Mouse (Mus musculus) ES-E14 (cell line): ENCODE results near the gene Dock11. TPM values are rescaled to one million over a fixed set of nuclear protein-coding genes. Genes with fewer than 3 reads are reported as not detected.

Experiments used
- DNase-seq: peaks from one replicate; pipeline ENCODE4 v3.0.0-alpha.2; 2013; ENCODE audit warnings: low read depth, low spot score
- H3K27ac ChIP-seq: 2 replicates; pipeline ENCODE4 v1.5.1; 2012; ENCODE audit warnings: low read depth, mild to moderate bottlenecking, low read length, moderate library complexity, mixed read lengths; ENCODE audit not compliant: poor library complexity, insufficient read depth, severe bottlenecking
- H3K36me3 ChIP-seq: 2 replicates; pipeline ENCODE4 v1.6.1; 2012; ENCODE audit warnings: mild to moderate bottlenecking, low read length, moderate library complexity, mixed read lengths; ENCODE audit not compliant: control insufficient read depth, poor library complexity, insufficient read depth, severe bottlenecking
- H3K4me1 ChIP-seq, 2 experiments: fragments of 150-350 bp in 1 of 2; sonication (generic) in 1 of 2; 2 replicates each; pipeline ENCODE4 v1.6.1; 2012; ENCODE audit warnings: low read length in 2 of 2, mild to moderate bottlenecking in 1 of 2, mixed read lengths in 1 of 2; ENCODE audit not compliant: control insufficient read depth in 2 of 2, insufficient read depth in 2 of 2, poor library complexity in 1 of 2
- H3K4me3 ChIP-seq, 2 experiments: fragments of 150-350 bp in 1 of 2; sonication (generic) in 1 of 2; 2 replicates each; pipeline ENCODE4 v1.5.1; 2012; ENCODE audit warnings: low read length in 2 of 2, low read depth in 1 of 2, mild to moderate bottlenecking in 1 of 2, mixed read lengths in 1 of 2; ENCODE audit not compliant: insufficient read depth in 1 of 2, poor library complexity in 1 of 2, severe bottlenecking in 1 of 2
- H3K9ac ChIP-seq: 2 replicates; pipeline ENCODE4 v1.6.1; 2012; ENCODE audit warnings: low read depth, mild to moderate bottlenecking, low read length, mixed read lengths; ENCODE audit not compliant: poor library complexity, insufficient read depth, severe bottlenecking
- H3K9me3 ChIP-seq: fragments of 150-350 bp; sonication (generic); 2 replicates; pipeline ENCODE4 v1.6.1; 2012; ENCODE audit warnings: low read depth, mild to moderate bottlenecking, low read length; ENCODE audit not compliant: control insufficient read depth, insufficient read depth
- CHD2 ChIP-seq: IDR thresholded peaks from 2 replicates; pipeline ENCODE4 v1.6.1; 2014; ENCODE audit warnings: mild to moderate bottlenecking, low read depth, low read length, inconsistent platforms
- HCFC1 ChIP-seq: IDR thresholded peaks from 2 replicates; pipeline ENCODE4 v1.6.1; 2012; ENCODE audit warnings: low read length, inconsistent platforms, borderline replicate concordance; ENCODE audit not compliant: insufficient read depth
- MAFK ChIP-seq: IDR thresholded peaks from 2 replicates; pipeline ENCODE4 v1.6.1; 2014; ENCODE audit warnings: mild to moderate bottlenecking, low read depth, low read length, inconsistent platforms; ENCODE audit not compliant: insufficient read depth
- ZC3H11A ChIP-seq: IDR thresholded peaks from 2 replicates; pipeline ENCODE4 v1.6.1; 2012; ENCODE audit warnings: low read depth, mild to moderate bottlenecking, inconsistent platforms, low read length, borderline replicate concordance
- ZNF384 ChIP-seq: IDR thresholded peaks from 2 replicates; pipeline ENCODE4 v1.6.1; 2012; ENCODE audit warnings: low read depth, low read length, inconsistent platforms
- in situ Hi-C, 2 experiments: fragments of 600-800 bp; cut with MboI; formaldehyde crosslinking; loops; one replicate each; pipeline ENCODE4 v1.15.1; 2025; ENCODE audit warnings: low sequenced_read_pairs in 2 of 2, inconsistent platforms in 1 of 2; ENCODE audit not compliant: unreplicated experiment in 2 of 2
- total RNA-seq: library from RNA; depleted of rRNA; stranded (reverse); fragments of 300-350 nt; gene quantifications from 2 replicates; pipeline ENCODE4 v1.2.3, GENCODE M21; 2012

The Dock11 gene
- total RNA-seq, 1 experiment, result 11.0 TPM

GRCm38 (mm10) chrX:35924705-35925264, 36.2 kb downstream of the Dock11 start:
- H3K4me1 ChIP-seq, result no peaks in the 10 kb centered on the region
- H3K9me3 ChIP-seq, result no peaks in the 10 kb centered on the region
- H3K27ac ChIP-seq, result no peak overlapping the region
- no peak for DNase-seq
- in situ Hi-C loops, result loop anchor here in 1 of 2 experiments (25.0 kb wide), 1 partner anchor 113 kb away; no protein-coding TSS in a partner anchor
- H3K4me3 ChIP-seq, result no peak overlapping the region
- no peak overlapping the region for H3K9ac ChIP-seq
- no peak for TF ChIP-seq MAFK
- TF ChIP-seq ZNF384, result no peak
- TF ChIP-seq HCFC1, result no peak
- TF ChIP-seq CHD2, result no peak
- no peak for TF ChIP-seq ZC3H11A
- H3K36me3 ChIP-seq, result no peaks in the 10 kb centered on the region

GRCm38 (mm10) chrX:35930094-35930933, 41.7 kb downstream of the Dock11 start:
- H3K9me3 ChIP-seq, result no peaks in the 10 kb centered on the region
- no peak overlapping the region for H3K4me3 ChIP-seq
- no peaks in the 10 kb centered on the region for H3K36me3 ChIP-seq
- in situ Hi-C loops, result loop anchor here in 1 of 2 experiments (25.0 kb wide), 1 partner anchor 107 kb away; no protein-coding TSS in a partner anchor
- no peak for DNase-seq
- H3K27ac ChIP-seq, result no peak overlapping the region
- no peak for TF ChIP-seq MAFK
- no peak for TF ChIP-seq ZC3H11A
- TF ChIP-seq ZNF384, result no peak
- no peak for TF ChIP-seq CHD2
- no peak for TF ChIP-seq HCFC1
- H3K4me1 ChIP-seq, result no peaks in the 10 kb centered on the region
- H3K9ac ChIP-seq, result no peak overlapping the region

- H3K4me3 ChIP-seq, result no peak overlapping the region
- TF ChIP-seq ZC3H11A (no peak), HCFC1 (no peak), CHD2 (no peak), ZNF384 (no peak), MAFK (no peak)
- in situ Hi-C loops, result loop anchor here in 1 of 2 experiments (25.0 kb wide), 1 partner anchor 106 kb away; no protein-coding TSS in a partner anchor
- no peaks in the 10 kb centered on the region for H3K9me3 ChIP-seq
- no peaks in the 10 kb centered on the region for H3K4me1 ChIP-seq
- no peak overlapping the region for H3K9ac ChIP-seq
- H3K36me3 ChIP-seq, result no peaks in the 10 kb centered on the region
- no peak for DNase-seq
- H3K27ac ChIP-seq, result no peak overlapping the region
Measured at GRCm38 (mm10) chrX:35930934-35931406, 42.3 kb downstream of the Dock11 start.

GRCm38 (mm10) chrX:35931945-35932344, 43.3 kb downstream of the Dock11 start:
- Histone ChIP-seq H3K4me3 (no peak overlapping the region), H3K4me1 (no peaks in the 10 kb centered on the region), H3K36me3 (no peaks in the 10 kb centered on the region), H3K9me3 (no peaks in the 10 kb centered on the region), H3K27ac (no peak overlapping the region), H3K9ac (no peak overlapping the region)
- in situ Hi-C loops, result loop anchor here in 1 of 2 experiments (25.0 kb wide), 1 partner anchor 105 kb away; no protein-coding TSS in a partner anchor
- no peak for DNase-seq
- TF ChIP-seq ZNF384 (no peak), CHD2 (no peak), HCFC1 (no peak), MAFK (no peak), ZC3H11A (no peak)
